Mouse (Mus musculus) mouse embryonic stem cell (cell line): Measurements from ENCODE around the gene Stat5b.

Experiments
- in situ Hi-C, 2 experiments: fragments of 300-500 bp; cut with MboI; formaldehyde crosslinking; loops; 1 replicate in 1 of 2; 3 replicates in 1 of 2; pipeline ENCODE4 v1.14.3; 2019 to 2020; ENCODE audit warnings: low sequenced_read_pairs in 2 of 2, low pct_unique_long_range_greater_than_20kb in 1 of 2, mixed read lengths in 1 of 2; ENCODE audit not compliant: unreplicated experiment in 1 of 2

Gene Stat5b

GRCm38 (mm10) chr11:100735134-100735865 lies 115.2 kb downstream of the Stat5b start:
- in situ Hi-C loops, result no loop called here
